Mouse (Mus musculus): Measurements from ENCODE around the gene Sap25. TPM values are rescaled to one million over a fixed set of nuclear protein-coding genes. Genes with fewer than 3 reads are reported as not detected.
A peak's percentile ranks its signal among the peaks of the same experiment; 100 is the strongest.

Gene Sap25
- polyA plus RNA-seq, 1 experiment from 2014 or later, result 5.6 TPM

DNA sequence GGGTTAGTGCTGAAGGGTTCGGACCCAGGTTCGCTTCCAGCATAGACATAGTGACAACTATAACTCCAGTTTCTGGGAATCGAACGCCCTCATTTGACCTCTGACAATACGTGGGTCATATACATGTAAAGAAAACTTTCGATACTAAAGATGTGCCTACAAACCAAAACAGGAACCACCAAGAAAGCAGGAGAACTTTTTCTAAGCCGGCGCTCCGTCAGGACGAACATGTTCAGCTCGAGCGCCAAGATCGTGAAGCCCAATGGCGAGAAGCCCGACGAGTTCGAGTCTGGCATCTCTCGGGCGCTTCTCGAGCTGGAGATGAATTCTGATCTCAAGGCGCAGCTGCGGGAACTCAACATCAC is 39.8 kb upstream of the Sap25 start:
- Histone ChIP-seq H3K27ac (ENCODE audit: low read depth, low read length) (peak overlapping the region; percentile 37; the same call in 1 of the 2 replicates), H3K9me3 (replicated peaks; ENCODE audit: control insufficient read depth, low read length) (no peaks in the 10 kb centered on the region), H3K4me2 (peak overlapping the region; percentile 68), H3K4me1 (ENCODE audit: control insufficient read depth, insufficient read depth, low read length) (peaks cover 11% of the 10 kb centered on the region), H3K4me3 (ENCODE audit: low read depth, low read length) (peak overlapping the region; percentile 80), H3K27me3 (ENCODE audit: control insufficient read depth, insufficient read depth, low read length) (no peaks in the 10 kb centered on the region), H3K36me3 (ENCODE audit: control insufficient read depth, insufficient read depth, low read length) (peaks cover 9% of the 10 kb centered on the region), H3K9ac (ENCODE audit: low read depth, low read length) (peak overlapping the region; percentile 68)
- no peak for ATAC-seq (replicated peaks; ENCODE audit: insufficient number of reproducible peaks, low FRiP score, low TSS enrichment)
- WGBS (ENCODE audit: insufficient replicate concordance), result 1% methylated on average over 22 of the region's 22 CpGs

DNA sequence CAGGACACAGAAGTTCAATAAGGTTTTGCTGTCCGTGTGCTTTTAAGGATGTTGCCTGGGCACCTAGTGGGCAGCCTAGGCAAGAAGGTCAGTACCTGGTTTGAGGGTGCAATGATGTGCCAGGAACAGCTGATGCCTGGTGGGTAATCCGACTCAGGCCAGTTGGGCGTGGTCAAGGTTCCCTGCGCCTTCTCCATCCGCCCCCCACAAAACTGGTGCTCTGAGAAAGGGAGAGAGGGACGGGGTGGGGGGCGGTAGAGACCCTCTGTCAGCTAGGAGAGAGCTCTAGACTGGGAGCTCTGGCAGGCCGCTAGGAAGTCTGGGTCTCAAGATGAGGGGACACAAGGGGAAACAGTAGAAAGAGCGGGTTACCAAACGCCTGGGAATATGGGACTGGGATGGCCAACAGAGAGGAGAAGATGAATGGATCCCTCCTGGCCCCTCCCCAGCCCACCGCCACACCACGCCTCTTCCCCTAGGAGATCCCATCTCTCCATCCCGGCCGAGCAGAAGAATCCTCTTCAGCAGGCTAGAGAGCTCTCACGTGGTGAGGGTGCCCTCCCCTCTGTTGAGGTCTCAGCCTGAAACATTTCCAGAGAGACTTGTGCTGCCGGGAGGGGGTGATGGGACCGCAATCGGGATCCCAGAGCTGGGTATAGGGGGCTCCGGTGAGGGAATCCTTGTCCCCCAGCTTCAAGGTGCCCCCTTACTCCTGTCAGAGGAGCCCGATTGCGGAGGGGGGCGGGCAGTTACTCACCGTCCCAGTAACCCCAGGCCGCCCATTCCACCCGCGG is 33.1 kb upstream of the Sap25 start:
- H3K4me2 ChIP-seq, result peak overlapping the region; percentile 66
- WGBS (ENCODE audit: insufficient replicate concordance), result 16% methylated on average over 26 of the region's 26 CpGs
- H3K9me3 ChIP-seq (replicated peaks; ENCODE audit: control insufficient read depth, low read length), result no peaks in the 10 kb centered on the region
- H3K4me1 ChIP-seq (ENCODE audit: control insufficient read depth, insufficient read depth, low read length), result peaks cover 35% of the 10 kb centered on the region
- peaks cover 14% of the 10 kb centered on the region for H3K36me3 ChIP-seq (ENCODE audit: control insufficient read depth, insufficient read depth, low read length)
- H3K9ac ChIP-seq (ENCODE audit: low read depth, low read length), result peak overlapping the region; percentile 35; the same call in 1 of the 2 replicates
- H3K27me3 ChIP-seq (ENCODE audit: control insufficient read depth, insufficient read depth, low read length), result no peaks in the 10 kb centered on the region
- no peak overlapping the region for H3K27ac ChIP-seq (ENCODE audit: low read depth, low read length)
- ATAC-seq (replicated peaks; ENCODE audit: insufficient number of reproducible peaks, low FRiP score, low TSS enrichment), result no peak
- peak overlapping the region; percentile 20; the same call in 1 of the 2 replicates for H3K4me3 ChIP-seq (ENCODE audit: low read depth, low read length)

DNA sequence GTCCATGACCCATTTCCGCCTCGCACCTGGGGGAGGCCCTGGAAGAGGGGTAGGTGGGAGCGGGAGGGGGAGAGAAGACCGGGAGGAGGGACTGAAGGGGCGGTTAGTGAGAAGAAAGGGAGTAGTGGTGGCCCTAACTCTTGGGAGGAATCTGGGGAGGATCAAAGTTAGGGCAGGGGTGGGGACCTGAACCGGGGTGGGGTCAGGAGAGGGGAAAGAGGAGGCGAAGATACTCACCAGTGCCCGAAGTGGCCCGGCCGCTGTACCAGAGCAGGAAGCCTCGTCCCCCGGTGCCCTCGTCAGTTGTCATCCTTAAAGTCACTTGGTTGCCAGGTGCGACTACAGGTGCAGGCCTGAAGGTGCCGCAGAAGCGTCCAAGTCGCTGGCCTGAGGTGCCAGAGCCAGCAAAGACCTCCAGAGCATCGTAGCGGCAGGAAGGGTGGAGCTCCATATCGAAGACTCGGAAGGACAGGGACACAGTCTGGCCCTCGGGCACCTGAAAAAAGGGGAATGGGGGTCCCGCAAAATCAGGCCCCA is 32.4 kb upstream of the Sap25 start:
- Histone ChIP-seq H3K9ac (ENCODE audit: low read depth, low read length) (peak overlapping the region; percentile 35), H3K9me3 (replicated peaks; ENCODE audit: control insufficient read depth, low read length) (no peaks in the 10 kb centered on the region), H3K4me2 (peak overlapping the region; percentile 66), H3K4me1 (ENCODE audit: control insufficient read depth, insufficient read depth, low read length) (peaks cover 39% of the 10 kb centered on the region), H3K4me3 (ENCODE audit: low read depth, low read length) (peak overlapping the region; percentile 20; the same call in 1 of the 2 replicates), H3K27ac (ENCODE audit: low read depth, low read length) (no peak overlapping the region), H3K36me3 (ENCODE audit: control insufficient read depth, insufficient read depth, low read length) (peaks cover 14% of the 10 kb centered on the region), H3K27me3 (ENCODE audit: control insufficient read depth, insufficient read depth, low read length) (no peaks in the 10 kb centered on the region)
- 19% methylated on average over 23 of the region's 23 CpGs for WGBS (ENCODE audit: insufficient replicate concordance)
- ATAC-seq (replicated peaks; ENCODE audit: insufficient number of reproducible peaks, low FRiP score, low TSS enrichment), result no peak

DNA sequence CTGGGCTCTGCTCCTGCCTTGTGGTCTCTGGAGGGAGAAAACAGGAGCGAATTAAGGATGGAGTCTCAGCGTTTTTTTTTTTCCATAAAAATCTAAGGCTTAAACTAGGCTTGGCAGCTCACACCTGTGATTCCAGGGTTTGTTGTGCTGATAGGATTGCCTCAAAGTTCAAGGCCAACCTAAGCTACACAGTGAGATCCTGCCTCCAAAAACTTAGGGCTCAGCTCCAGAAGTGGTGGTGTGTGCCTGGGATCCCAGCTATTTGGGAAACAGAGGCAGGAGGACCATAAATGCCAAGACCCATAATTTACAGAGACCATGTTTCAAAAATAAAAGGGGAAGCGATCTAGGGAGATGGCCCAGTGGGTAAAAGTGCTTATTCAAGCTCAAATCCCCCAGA is 31.8 kb upstream of the Sap25 start:
- WGBS (ENCODE audit: insufficient replicate concordance), result 53% methylated on average over 3 of the region's 3 CpGs
- Histone ChIP-seq H3K27me3 (ENCODE audit: control insufficient read depth, insufficient read depth, low read length) (no peaks in the 10 kb centered on the region), H3K36me3 (ENCODE audit: control insufficient read depth, insufficient read depth, low read length) (peaks cover 14% of the 10 kb centered on the region), H3K4me3 (ENCODE audit: low read depth, low read length) (0 out of 2 replicates have a peak overlapping the region, but pooled peaks have one; percentile 20), H3K9ac (ENCODE audit: low read depth, low read length) (no peak overlapping the region), H3K9me3 (replicated peaks; ENCODE audit: control insufficient read depth, low read length) (no peaks in the 10 kb centered on the region), H3K27ac (ENCODE audit: low read depth, low read length) (no peak overlapping the region), H3K4me1 (ENCODE audit: control insufficient read depth, insufficient read depth, low read length) (peaks cover 41% of the 10 kb centered on the region), H3K4me2 (peak overlapping the region; percentile 66)
- no peak for ATAC-seq (replicated peaks; ENCODE audit: insufficient number of reproducible peaks, low FRiP score, low TSS enrichment)

DNA sequence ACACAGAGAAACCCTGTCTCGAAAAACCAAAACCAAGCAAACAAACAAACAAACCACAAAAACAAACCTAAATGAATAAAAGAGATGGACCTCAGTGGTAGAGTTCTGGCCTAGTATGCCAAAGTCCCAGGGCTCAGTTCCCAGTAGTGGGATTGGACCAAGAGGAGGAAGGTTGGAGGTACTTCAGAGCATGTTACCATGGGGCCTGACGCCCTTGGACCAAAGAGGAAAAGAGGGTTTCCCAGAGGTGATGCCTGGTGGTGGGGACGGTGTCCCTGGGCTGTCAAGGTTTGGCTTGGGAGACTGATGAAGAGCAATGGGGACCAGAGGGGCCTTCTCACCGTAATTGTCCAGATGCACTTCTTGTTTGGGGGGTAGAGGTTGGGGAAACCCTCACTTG is 31.1 kb upstream of the Sap25 start:
- Histone ChIP-seq H3K27me3 (ENCODE audit: control insufficient read depth, insufficient read depth, low read length) (no peaks in the 10 kb centered on the region), H3K4me3 (ENCODE audit: low read depth, low read length) (peak overlapping the region; percentile 38), H3K9ac (ENCODE audit: low read depth, low read length) (peak overlapping the region; percentile 11), H3K9me3 (replicated peaks; ENCODE audit: control insufficient read depth, low read length) (no peaks in the 10 kb centered on the region), H3K36me3 (ENCODE audit: control insufficient read depth, insufficient read depth, low read length) (peaks cover 12% of the 10 kb centered on the region), H3K4me2 (peak overlapping the region; percentile 66), H3K27ac (ENCODE audit: low read depth, low read length) (peak overlapping the region; percentile 84), H3K4me1 (ENCODE audit: control insufficient read depth, insufficient read depth, low read length) (peaks cover 41% of the 10 kb centered on the region)
- 61% methylated on average over 4 of the region's 4 CpGs for WGBS (ENCODE audit: insufficient replicate concordance)
- ATAC-seq (replicated peaks; ENCODE audit: insufficient number of reproducible peaks, low FRiP score, low TSS enrichment), result no peak

DNA sequence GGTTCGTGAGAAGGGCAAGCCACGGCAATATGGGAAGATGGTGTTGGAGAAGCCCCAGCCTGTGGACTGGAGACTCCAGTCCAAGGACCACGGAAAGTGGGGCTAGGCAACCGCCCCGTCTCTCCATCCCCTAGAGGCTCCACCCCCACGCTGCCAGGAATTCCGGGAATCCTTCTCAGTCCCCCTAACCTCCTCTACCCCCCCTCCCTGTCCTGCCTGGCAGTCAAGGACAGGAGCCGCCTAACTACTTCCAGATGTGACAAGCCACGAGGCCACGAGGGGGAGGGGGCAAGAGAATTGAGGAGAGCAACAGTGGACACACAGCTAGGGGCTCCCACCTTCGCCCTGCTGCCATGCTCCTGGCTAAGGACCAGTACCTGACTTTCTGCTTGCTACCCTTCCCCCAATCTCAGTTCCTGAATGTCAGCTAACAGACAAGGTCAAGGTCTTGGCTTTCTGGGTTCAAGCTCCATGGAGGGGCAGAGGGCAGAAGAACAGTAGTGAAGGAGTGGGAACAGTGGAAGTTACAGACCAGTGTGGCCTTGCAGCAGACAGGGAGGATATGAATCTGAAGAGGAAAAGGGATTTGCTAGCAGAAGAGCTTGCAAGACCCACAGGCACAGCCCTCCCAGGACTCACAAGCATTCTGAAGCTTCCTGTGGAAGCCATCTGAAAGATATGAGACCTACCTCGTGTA is 30.4 kb upstream of the Sap25 start:
- WGBS (ENCODE audit: insufficient replicate concordance), result 4% methylated on average over 12 of the region's 12 CpGs
- Histone ChIP-seq H3K4me2 (peak overlapping the region; percentile 66), H3K4me1 (ENCODE audit: control insufficient read depth, insufficient read depth, low read length) (peaks cover 41% of the 10 kb centered on the region), H3K4me3 (ENCODE audit: low read depth, low read length) (peak overlapping the region; percentile 38), H3K27ac (ENCODE audit: low read depth, low read length) (peak overlapping the region; percentile 84), H3K27me3 (ENCODE audit: control insufficient read depth, insufficient read depth, low read length) (no peaks in the 10 kb centered on the region), H3K9me3 (replicated peaks; ENCODE audit: control insufficient read depth, low read length) (no peaks in the 10 kb centered on the region), H3K36me3 (ENCODE audit: control insufficient read depth, insufficient read depth, low read length) (peaks cover 8% of the 10 kb centered on the region), H3K9ac (ENCODE audit: low read depth, low read length) (peak overlapping the region; percentile 11)
- peak; percentile 64 for ATAC-seq (replicated peaks; ENCODE audit: insufficient number of reproducible peaks, low FRiP score, low TSS enrichment)

DNA sequence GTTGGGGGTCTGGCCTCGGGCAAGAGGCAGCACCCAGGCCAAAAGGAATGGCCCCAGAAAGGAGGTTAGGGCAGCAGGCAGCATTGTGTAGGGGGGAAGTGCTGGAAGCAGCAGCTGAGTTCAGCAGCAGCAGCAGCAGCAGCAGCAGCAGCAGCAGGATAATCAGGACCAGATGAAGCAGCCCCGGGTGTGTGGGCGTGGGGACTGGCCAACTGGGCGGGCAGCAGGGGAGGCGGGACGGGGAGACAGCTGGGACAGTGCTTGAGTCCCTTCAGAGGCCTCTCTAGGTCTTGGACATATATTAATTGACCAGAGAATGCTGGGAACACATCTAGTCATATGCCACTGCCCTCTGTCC is 29.9 kb upstream of the Sap25 start:
- H3K27me3 ChIP-seq (ENCODE audit: control insufficient read depth, insufficient read depth, low read length), result no peaks in the 10 kb centered on the region
- peak overlapping the region; percentile 11 for H3K9ac ChIP-seq (ENCODE audit: low read depth, low read length)
- H3K4me3 ChIP-seq (ENCODE audit: low read depth, low read length), result peak overlapping the region; percentile 38
- peak overlapping the region; percentile 84 for H3K27ac ChIP-seq (ENCODE audit: low read depth, low read length)
- H3K36me3 ChIP-seq (ENCODE audit: control insufficient read depth, insufficient read depth, low read length), result peaks cover 8% of the 10 kb centered on the region
- ATAC-seq (replicated peaks; ENCODE audit: insufficient number of reproducible peaks, low FRiP score, low TSS enrichment), result 0 out of 2 replicates have a peak, but pooled peaks have one; percentile 13
- 8% methylated on average over 6 of the region's 6 CpGs for WGBS (ENCODE audit: insufficient replicate concordance)
- H3K4me1 ChIP-seq (ENCODE audit: control insufficient read depth, insufficient read depth, low read length), result peaks cover 41% of the 10 kb centered on the region
- H3K4me2 ChIP-seq, result peak overlapping the region; percentile 66
- H3K9me3 ChIP-seq (replicated peaks; ENCODE audit: control insufficient read depth, low read length), result no peaks in the 10 kb centered on the region

DNA sequence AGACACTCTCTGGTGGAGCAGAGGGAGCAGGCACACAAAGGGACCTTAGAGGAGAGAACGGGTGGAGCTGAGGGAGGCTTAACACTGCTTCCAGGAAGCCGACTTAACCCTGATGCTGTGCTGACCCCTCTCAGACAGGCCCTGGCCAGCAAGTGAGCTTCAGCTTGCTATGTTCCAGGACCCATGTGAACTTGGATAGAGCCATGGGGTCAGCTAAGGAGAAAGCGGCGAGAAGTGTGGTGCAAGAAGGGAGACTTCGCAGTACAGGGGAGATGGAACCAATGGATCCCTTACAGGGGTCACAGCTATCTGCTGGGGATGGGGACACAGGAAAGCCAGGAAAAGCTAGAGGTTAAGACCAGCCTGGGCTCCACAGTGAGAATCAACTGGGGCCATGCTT is 28.1 kb upstream of the Sap25 start:
- ATAC-seq (replicated peaks; ENCODE audit: insufficient number of reproducible peaks, low FRiP score, low TSS enrichment), result no peak
- Histone ChIP-seq H3K27ac (ENCODE audit: low read depth, low read length) (no peak overlapping the region), H3K4me2 (no peak overlapping the region), H3K27me3 (ENCODE audit: control insufficient read depth, insufficient read depth, low read length) (0 out of 2 replicates have a peak, but pooled peaks cover 2% of the 10 kb centered on the region), H3K9ac (ENCODE audit: low read depth, low read length) (no peak overlapping the region), H3K4me1 (ENCODE audit: control insufficient read depth, insufficient read depth, low read length) (peaks cover 39% of the 10 kb centered on the region), H3K36me3 (ENCODE audit: control insufficient read depth, insufficient read depth, low read length) (no peaks in the 10 kb centered on the region), H3K4me3 (ENCODE audit: low read depth, low read length) (no peak overlapping the region), H3K9me3 (replicated peaks; ENCODE audit: control insufficient read depth, low read length) (no peaks in the 10 kb centered on the region)
- WGBS (ENCODE audit: insufficient replicate concordance), result 67% methylated on average over 5 of the region's 5 CpGs

Measured in heart, embryonic 11.5 days (tissue).